Mouse (Mus musculus) bone marrow, adult 2 months (tissue): ENCODE measurements at regions not wholly inside any gene's neighbourhood (a gene's known extent, or its start where the extent isn't known, plus 50 kb on each side); places are given as distances from the start of the nearest gene placed in this dataset.

Experiments
- H3K27ac ChIP-seq: fragments of 200-500 bp; 2 replicates; pipeline ENCODE4 v1.5.1; 2012; ENCODE audit warnings: low read depth, mild to moderate bottlenecking, control low read depth, inconsistent platforms, low read length; ENCODE audit not compliant: control insufficient read depth, poor library complexity, insufficient read depth
- H3K4me1 ChIP-seq: fragments of 200-500 bp; 2 replicates; pipeline ENCODE4 v1.6.1; 2011; ENCODE audit warnings: low read length; ENCODE audit not compliant: control insufficient read depth, insufficient read depth
- H3K4me3 ChIP-seq: fragments of 200-500 bp; replicated peaks from 2 replicates; pipeline ENCODE3; 2011; ENCODE audit warnings: mild to moderate bottlenecking, low read depth, low read length, control low read depth; ENCODE audit not compliant: control insufficient read depth
- CTCF ChIP-seq: fragments of 200-500 bp; IDR thresholded peaks from 2 replicates; pipeline ENCODE4 v1.5.1; 2011; ENCODE audit warnings: low read length, control low read depth; ENCODE audit not compliant: control insufficient read depth, insufficient read depth
- POLR2A ChIP-seq: fragments of 200-500 bp; IDR thresholded peaks from 2 replicates; pipeline ENCODE4 v1.6.1; 2011; ENCODE audit warnings: low read depth, mild to moderate bottlenecking, control low read depth, low read length, borderline replicate concordance; ENCODE audit not compliant: control insufficient read depth
- WGBS: fragments of 180-500 bp; shearing (Covaris S2); methylation state at CpG from one replicate; pipeline ENCODE4 v1.1.7; 2018; 5-methylcytosine and 5-hydroxymethylcytosine counted together

- TF ChIP-seq CTCF = no peak
- no peak for TF ChIP-seq POLR2A
- 76% methylated on average over 5 of the region's 5 CpGs for WGBS
- Histone ChIP-seq H3K4me3 (no peak overlapping the region), H3K4me1 (no peaks in the 10 kb centered on the region; the same call in 1 of the 2 replicates), H3K27ac (no peak overlapping the region)
Measured at GRCm38 (mm10) chr8:10716161-10716560, 292.1 kb downstream of the Irs2 start.

DNA sequence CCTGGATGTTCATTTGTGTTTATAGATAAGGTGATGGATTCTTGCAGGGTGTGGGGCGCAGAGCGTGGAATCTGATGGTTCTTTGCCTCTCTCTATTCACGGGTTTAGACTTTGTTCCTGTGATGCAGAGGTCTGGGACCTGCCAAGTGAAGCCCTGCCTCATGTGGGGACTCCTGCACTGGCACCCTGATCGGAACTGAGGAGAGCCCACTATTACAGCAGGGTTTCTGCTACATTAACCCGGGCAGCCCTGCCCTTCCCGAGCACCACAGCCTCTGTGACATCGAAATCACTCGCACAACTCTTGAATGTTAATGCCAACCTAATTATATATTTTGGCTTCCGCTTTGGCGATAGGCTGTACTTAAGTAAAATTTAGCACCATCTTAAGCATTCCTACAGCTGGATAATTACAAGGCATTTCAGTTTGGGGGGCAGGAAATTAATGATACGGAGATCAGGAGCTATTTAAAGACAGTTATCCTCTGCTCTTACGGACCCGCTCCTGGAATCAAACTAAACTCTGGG is 294.7 kb downstream of the Irs2 start:
- Histone ChIP-seq H3K4me1 (no peaks in the 10 kb centered on the region; the same call in 1 of the 2 replicates), H3K27ac (no peak overlapping the region), H3K4me3 (no peak overlapping the region)
- 82% methylated on average over 13 of the region's 13 CpGs for WGBS
- no peak for TF ChIP-seq POLR2A
- no peak for TF ChIP-seq CTCF

- Histone ChIP-seq H3K27ac (no peak overlapping the region), H3K4me1 (no peaks in the 10 kb centered on the region; the same call in 1 of the 2 replicates), H3K4me3 (no peak overlapping the region)
- TF ChIP-seq POLR2A = no peak
- TF ChIP-seq CTCF = no peak
- WGBS = 74% methylated on average over 7 of the region's 7 CpGs
Measured at GRCm38 (mm10) chr8:10712118-10712689, 296.1 kb downstream of the Irs2 start.

DNA sequence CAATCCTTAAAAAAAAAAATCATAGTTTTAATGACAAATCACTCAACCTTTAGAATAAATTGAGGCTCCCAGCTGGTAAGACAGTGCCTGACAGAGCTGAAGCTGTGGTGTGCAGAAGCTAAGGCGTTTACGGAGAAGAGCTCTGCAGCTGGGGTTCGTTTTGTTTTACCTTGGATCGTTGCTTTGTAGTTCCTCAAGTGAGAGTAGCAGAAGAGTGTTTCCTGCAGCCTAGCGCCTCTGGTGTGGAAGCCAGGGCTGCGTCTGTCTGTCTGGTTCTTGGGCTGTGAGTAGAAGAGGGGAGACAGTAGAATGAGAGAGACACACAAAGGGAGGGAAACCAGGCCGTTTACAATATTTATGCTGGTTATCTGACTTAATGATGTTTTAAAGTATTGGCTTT is 296.8 kb downstream of the Irs2 start:
- TF ChIP-seq CTCF (no peak), POLR2A (no peak)
- H3K27ac ChIP-seq = no peak overlapping the region
- no peak overlapping the region for H3K4me3 ChIP-seq
- no peaks in the 10 kb centered on the region; the same call in 1 of the 2 replicates for H3K4me1 ChIP-seq
- 33% methylated on average over 7 of the region's 7 CpGs for WGBS

GRCm38 (mm10) chr8:10708509-10708908 is 299.7 kb downstream of the Irs2 start:
- H3K4me3 ChIP-seq = no peak overlapping the region
- WGBS = 50% methylated on average over 6 of the region's 6 CpGs
- no peak overlapping the region for H3K27ac ChIP-seq
- no peaks in the 10 kb centered on the region; the same call in 1 of the 2 replicates for H3K4me1 ChIP-seq
- TF ChIP-seq POLR2A = no peak
- TF ChIP-seq CTCF = no peak

DNA sequence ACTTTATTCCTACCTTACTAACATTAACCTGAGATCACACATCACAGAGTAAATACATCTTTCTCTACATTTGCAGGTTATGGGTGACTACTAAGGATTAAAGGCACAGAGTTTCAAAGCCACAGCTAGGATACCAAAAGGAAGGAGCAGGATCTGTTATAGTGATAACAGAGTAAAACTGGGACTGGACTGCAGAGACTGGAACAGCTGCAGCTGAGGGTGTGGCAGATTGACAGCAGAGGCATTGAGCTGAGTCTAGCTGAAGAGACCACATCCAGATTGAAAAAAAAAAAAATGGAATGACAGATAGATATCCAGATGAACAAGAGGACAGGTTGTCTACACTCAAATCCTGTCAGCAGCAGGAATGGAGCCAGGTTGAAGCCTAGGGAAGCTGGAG is 301.1 kb downstream of the Irs2 start:
- TF ChIP-seq POLR2A = no peak
- TF ChIP-seq CTCF = no peak
- Histone ChIP-seq H3K27ac (no peak overlapping the region), H3K4me3 (no peak overlapping the region), H3K4me1 (no peaks in the 10 kb centered on the region; the same call in 1 of the 2 replicates)

GRCm38 (mm10) chr8:10705909-10706308 is 302.3 kb downstream of the Irs2 start:
- H3K4me3 ChIP-seq = no peak overlapping the region
- WGBS = 62% methylated on average over 7 of the region's 7 CpGs
- H3K4me1 ChIP-seq = no peaks in the 10 kb centered on the region
- no peak overlapping the region for H3K27ac ChIP-seq
- TF ChIP-seq POLR2A = no peak
- TF ChIP-seq CTCF = no peak

- H3K27ac ChIP-seq = no peak overlapping the region
- no peak overlapping the region for H3K4me3 ChIP-seq
- WGBS = 84% methylated on average over 7 of the region's 7 CpGs
- TF ChIP-seq CTCF (no peak), POLR2A (no peak)
- H3K4me1 ChIP-seq = no peaks in the 10 kb centered on the region
Measured at GRCm38 (mm10) chr8:10702755-10703154, 305.5 kb downstream of the Irs2 start.
